Mouse (Mus musculus): ENCODE data around the gene Tlr2.
A peak's percentile ranks its signal among the peaks of the same experiment; 100 is the strongest.
"Not testable (repeated sequence)": the region's sequence is repeated elsewhere in the genome, so short reads cannot be mapped to it uniquely, and the experiment has no call there.

The Tlr2 gene

DNA sequence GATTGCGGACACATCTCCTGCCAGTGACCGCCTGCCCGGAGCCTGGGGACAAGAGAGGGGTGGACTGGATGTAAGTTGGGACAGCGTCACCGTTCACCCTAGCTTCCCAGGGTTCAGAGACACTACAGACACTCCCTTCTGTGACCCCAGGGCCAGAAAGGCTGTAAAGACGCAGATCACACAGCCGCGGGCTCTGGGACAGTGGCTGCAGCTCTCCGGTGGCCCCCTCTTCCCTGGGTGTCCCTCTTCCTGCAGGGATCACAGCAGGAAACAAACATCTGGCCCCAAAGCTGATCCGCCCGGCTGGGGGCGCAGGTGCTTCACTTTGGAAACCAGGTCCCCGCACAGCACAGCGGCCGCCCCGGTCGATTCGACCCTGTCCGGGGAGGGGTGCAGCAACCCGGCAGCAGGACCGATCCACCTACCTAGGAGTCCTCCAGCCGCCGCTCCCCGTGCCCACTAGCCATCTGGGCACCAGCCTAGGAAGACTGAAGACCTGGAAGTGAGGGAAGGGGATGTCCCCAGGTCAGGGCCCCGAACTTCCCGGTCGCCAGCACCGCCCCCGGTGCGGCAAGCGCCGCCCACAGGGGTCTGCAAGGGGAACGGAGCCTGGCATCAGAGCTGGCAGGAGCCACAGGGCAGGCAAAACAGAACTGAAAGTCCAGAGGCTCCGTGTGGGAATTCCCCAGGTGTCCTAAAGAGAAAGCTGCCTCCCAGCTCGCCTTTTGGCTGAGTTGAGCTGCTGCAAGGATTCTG lies at the start of gene Tlr2:
Tlr2 (minus strand) TSS at position 673 of the 756 bp plus-strand sequence.
- peak; percentile 78 for DNase-seq

DNA sequence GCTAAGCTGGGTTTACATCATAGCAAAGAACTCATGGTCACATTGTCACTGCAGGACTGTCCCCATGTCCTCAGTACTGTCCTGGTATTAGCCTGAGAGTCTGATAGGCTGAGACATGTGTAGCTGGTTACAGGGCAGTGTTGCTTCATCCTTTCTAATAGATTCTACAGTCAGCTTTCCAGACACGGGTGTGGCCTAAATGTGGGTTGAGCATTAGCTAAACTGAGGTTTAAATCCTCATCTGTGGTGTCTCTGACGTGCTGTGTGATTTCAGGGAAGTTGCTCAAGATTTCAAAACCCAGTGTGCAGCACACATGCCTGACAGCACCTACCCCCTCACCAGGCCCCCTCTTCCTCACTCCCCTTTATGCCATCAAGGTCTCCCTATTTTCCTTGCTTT lies 43.6 kb upstream of the Tlr2 start:
- DNase-seq = no peak

DNA sequence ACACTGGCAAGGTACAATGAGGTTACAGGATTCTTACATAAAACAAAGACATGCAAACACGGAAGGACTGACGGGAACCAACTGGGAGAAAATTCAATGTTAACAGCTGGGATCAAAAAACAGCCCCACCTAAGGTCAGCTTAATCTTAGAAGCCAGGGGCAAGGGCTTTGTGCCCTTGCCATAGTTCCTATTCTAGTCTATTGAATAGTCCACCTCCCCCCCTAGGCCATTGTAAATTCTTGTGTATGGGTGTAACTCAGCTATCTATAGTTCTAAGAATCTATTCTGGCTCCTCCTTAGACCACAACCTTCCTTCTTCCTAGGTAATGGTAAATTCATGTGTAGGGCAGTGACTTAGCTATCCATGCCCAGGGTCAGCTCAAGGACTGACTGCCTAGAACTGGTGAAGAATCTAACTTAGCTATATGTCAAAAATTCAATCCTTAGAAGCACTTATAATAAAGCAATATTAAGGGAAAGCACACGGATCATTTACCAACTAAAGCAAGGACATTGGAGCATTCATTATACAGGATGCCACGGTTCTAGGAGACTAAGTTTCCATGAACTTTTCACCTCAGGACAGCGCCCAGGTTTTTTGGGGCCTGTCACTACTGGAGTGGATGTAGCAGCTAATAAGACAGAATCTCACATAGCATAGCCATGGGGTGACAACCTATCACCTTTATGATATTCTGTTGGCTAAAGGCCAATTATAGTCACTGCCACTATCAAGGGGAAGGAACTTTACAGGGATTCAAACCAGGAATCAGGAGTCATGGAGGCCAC lies 37.9 kb upstream of the Tlr2 start:
- not testable (repeated sequence) for DNase-seq

DNA sequence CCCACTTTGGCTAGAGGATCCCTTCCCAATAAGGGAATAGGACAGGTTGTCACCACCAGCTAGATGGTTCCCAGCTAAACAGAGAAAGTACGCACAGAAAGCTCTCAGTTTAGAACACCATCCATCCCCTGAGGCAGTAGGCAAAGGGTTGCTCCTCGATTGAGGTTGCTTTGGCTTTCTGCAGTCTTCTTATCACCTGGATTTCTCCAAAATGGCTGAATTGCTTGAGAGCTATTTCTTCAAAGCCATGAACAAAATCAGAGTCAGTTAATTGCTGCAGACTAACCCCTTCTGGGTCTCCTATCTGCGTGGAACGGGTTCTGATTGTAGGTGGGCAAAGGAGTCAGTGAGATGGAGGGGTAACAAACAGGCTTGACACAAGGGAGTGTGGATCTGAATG lies 37.2 kb upstream of the Tlr2 start:
- DNase-seq = no peak

DNA sequence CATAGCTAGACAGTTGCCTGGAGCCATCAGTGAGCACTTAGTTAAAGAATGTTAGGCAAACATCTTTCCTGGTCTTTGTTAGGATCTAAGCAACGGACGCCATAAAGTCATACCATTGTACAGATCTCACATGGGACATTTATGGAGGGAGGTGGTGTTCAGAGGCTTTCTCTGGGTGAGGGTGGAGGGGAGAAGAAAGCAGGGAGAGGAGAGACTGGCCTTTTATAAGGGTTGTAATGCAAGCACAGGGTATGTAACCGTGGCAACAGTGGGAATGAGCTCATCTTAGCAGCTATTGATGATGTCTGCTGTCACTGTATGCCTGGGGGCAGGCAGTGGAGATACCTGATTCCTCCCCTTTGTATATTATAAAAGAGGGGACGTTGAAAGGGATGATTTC lies 34.7 kb upstream of the Tlr2 start:
- DNase-seq = no peak

DNA sequence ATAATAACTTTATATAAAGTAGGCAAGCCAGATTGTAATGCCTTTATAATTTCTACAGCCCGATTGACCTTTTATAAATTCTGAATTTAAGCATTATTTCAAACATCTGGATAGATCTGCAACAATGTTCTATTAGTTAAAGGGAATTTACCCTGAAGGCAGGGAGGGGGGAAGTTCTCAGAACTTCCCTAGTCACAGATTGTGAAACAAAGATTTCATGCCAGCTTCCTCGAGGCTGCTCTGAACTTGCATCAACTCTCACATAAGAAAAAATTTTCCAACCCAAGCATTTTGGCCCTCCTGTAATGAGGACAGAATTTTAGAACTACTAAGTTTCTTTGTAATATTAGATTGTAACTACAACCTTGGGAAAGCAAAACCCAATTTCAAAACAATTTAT lies 33.5 kb upstream of the Tlr2 start:
- DNase-seq = not testable (repeated sequence)

DNA sequence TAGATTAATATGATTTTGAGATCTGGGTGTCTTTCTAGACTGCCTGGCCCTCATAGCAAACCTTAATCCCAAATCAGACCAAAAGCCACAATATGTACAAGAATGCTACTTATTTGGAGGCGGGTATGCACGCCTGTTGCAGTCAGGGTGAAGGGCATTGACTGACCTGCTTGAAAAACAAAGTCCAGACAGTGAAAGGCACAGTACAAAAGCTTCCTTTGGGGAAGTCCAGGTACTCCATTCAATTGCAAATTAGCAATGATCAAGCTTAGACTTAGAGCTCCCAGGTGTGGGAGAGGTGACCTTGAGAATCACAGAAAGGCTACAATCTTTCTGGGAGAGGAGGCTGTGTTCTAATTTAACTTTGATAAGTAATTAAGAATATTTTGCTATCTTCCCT lies 31.3 kb upstream of the Tlr2 start:
- DNase-seq = not testable (repeated sequence)

DNA sequence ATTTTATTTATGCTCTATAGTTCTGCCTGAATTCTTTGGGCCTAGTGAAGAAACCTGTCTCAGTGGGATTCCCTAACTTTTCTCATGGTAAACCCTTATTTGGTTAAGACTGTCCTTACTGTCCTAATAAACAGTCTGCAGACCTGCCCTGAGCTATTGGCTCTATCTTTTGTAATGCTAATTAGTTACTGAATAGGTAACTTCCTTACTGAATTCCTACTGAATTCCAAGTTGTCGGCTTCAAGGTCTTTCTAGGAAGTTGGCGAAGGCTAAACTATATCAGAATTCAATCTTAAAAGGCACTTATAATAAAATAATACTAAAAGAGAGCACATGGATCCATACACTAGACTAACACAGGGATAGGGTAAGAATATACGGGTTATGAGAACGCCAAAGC lies 30.4 kb upstream of the Tlr2 start:
- DNase-seq = not testable (repeated sequence)

DNA sequence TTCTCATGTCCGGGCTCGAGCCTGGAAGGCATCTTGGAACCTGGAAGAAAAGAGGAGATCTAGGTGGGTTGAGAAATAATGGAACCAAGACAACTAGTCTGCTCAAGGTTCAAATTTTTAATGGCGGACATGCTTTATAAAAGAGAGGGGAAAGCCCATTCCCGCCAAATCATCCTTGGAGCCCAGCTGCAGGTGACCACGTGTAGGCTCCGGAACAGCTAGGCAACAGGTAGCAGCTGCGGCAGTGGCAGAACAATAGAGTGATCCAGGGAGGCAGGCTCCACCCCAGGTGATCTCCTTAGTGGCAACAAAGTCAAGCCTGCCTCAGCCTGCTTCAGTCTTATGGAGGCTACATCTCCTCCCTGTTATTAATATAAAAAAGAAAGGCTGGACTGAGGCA lies 30.0 kb upstream of the Tlr2 start:
- DNase-seq = not testable (repeated sequence)

DNA sequence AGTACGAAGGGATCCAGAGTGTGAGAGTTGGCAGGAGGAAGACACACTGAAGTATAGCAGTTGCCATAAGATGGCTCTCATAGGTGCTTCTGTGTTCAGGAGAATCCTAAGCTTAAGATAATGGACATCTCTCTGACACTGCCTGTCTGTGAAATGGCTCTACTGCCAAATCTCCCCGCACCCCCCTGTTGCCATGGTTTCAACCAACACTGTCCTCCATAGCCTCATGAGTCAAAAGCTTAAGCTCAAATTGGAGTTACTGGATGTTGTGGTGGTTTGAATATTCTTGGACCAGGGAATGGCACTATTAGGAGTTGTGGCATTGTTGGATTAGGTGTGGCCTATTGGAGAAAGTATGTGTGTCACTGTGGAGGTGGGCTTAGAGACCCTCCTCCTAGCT lies 28.2 kb upstream of the Tlr2 start:
- no peak for DNase-seq

DNA sequence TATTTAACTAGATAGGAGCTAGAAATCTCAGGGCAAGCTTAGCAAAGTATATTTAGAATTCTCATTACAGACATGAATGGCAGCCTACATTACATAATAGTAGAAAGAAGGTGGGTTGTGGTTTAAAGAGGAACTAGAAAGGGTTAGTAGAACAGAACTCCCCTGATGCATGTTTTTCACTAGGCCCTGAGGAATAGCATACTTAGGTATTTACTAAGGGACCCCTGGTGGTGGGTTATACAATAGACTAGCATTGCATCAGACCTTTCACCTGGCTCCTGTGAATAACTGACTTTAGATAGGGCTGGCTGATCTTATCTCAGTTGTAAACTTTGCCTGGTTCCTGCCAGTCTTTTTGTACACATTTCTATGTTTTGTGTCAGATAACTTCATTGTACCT lies 25.5 kb upstream of the Tlr2 start:
- not testable (repeated sequence) for DNase-seq

DNA sequence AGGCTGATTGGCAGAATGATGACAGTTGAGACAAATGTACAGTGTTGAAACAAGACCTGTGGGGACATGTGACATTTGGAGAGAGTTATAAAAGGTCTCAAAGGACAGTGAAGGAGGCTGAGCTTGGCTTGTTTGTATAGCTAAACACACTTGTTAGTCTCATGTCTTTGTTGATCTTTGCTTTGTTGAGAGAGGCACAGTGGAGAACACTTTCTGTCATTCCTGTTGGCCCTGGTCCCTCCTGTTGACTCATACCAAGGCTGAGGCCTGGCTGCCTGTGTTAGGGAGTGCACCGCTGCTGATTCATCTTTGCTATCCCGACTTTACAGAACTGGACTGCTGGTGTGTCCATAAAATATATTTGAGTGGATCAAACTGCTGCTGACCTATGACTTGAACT lies 23.6 kb upstream of the Tlr2 start:
- DNase-seq = no peak

DNA sequence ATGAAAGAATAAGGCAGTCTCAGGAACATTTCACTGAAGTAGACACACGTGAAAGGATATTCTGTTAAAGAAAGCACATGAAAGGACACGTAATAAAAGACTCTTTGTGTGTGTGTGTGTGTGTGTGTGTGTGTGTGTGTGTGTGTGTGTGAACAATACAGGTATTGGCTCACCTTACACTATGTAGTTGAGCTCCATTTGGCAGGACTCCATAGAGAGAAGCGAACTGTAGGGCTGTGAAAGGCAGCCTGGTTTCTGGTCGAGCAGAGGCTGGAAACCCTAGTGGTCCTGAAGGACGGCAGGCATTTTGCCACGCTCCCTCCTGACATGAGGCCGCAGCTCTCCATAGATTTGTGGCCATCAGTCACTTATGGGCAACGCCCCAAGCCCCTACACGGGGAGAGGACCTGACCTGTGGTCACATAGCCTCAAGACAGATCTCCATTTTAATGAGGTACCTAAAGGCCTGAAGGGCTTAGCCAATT lies 22.5 kb upstream of the Tlr2 start:
- DNase-seq = no peak

DNA sequence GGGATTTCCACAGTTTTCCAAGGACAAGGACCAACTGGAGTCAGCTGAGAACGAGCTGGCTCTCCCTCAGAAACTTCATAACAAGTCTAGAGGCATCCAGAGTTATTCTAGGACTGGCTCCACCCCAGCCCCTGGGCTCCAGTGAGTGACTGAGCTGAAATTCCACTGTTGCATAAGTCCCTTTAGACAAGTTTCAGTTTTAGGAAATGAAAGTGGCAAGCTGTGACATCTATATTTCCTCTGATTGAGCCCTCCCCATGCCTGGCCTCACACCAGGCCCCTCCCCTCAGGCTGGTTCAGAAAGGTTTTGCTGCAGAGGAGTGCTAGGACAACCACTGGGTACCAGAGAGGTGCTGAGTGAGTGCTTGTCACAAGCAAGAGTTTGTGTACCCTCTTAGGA lies 21.4 kb upstream of the Tlr2 start:
- peak; percentile 20 for DNase-seq

DNA sequence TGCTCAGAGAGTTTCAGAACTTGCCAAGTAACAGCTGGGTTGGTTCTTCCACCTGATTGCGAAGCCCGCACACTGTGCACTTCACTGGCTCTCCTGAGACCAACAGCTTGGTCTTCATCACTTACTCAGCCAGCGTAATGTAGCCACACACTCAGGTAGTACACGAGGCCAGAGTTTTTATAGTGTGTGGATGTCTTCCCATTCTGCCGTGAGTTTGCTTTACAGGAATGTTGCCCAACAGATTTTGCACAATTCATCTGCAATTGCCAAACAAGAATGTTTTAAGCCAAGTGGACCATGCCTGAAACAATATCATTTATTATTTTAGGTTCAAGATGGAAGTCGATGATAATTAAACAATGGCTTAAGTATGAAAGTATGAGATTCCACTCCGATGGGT lies 18.0 kb upstream of the Tlr2 start:
- no peak for DNase-seq

DNA sequence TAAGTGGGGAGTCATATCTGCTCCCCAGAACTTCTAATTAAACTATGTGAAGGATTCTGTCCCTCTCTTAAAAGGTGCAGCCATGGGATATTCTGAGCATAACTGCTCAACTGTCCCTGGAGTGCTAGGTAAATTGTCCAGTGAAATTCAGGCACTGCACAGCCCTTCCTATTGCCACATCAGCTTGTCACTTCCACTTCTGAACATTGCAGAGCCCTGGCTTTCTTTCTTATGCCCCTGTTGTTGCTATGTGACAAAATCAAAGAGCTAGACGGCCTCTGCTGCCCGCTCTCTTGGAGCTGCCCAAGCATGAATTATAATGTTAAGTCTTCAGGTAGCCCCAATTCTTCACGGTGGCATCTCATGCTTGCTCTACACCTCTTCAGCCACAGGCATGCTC lies 17.5 kb upstream of the Tlr2 start:
- no peak for DNase-seq

DNA sequence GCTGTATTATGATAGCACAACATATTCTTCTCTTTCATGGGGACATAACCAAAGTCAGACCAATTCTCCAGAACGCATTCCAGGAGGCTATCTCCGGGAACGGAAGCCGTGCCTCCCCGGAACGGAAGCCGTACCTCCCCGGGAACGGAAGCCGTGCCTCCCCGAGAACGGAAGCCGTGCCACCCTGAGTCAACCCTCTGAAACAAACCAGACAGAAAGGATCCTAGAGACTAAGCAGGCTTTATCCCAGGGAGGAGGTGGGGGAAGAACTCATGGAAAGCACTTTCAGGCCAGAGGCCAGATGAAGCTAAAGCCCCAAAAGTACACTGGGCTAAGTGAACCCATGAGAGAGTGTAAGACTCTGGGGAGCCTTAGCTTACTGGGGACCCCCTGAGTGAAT lies 16.1 kb upstream of the Tlr2 start:
- DNase-seq = no peak

DNA sequence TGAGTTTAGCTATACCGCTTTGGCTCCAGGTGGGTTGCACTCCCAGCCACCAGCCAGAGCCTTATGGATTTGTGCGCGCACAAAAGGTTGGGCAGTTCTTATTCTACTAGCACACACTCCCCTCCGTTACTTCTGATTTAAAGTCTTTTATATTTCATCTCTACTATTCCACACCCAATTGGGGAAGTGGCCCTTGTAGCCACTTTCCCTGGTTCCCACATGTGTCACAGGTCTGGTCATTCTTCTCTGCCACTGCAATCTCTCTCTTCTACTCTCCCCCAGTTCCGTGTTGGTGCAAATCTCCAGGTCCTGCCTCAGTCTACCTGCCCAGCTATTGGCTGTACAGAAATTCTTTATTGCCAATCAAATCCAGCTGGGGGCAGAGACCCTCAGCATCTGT lies 14.1 kb upstream of the Tlr2 start:
- DNase-seq = no peak

DNA sequence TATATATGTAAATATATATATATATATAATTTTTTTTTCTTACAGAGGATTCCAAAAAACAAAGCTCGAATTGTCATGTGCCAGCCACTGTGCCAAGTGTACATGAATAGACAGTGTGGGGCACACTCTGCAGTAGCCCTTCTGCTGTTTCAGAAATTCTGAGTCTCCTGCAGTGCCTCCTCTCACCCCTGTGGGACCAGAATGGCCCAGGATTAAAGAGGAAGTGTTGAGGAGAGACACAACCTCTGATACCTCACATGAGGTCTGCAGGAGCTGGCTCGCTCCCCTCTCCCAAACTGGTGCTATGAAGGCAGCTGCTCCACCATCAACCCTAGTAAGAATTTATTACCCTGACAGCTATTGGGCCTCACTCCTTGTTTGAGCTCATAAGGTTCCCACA lies 7.8 kb upstream of the Tlr2 start:
- no peak for DNase-seq

DNA sequence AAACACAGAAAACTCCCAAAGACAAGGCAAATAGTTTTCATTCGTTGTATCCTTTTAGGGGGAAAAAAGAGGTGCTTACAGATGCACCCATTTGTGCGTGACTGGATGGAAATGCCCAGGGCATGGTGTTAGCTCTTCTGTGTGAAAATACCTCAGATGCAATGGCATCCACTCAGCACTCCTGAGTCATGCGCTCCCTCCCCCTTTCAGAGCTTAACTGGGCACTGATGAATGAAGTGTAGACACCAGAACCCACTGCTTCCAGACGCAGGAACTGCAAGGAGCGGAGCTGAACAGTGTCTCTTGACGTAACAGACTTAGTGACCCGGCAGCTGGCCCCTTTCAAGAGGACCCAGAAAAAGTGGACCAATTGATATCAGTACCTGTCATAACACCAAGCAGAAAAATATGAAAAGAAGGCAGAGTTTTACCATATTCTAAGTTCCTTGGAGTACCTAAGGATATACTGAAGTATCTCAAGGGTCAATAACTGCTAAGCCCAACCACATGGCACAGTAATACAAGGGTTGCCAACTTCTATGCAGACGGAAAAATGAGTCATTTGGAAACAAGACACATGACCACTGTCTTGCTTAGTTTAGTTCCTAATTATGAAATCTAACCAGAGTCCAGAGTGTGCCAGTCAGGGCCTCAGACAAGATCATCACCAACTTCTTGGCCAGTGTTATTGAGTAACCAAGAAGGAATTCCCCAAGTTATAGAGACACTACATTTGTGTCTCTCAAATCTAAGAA lies 3.4 kb upstream of the Tlr2 start:
- DNase-seq = no peak

DNA sequence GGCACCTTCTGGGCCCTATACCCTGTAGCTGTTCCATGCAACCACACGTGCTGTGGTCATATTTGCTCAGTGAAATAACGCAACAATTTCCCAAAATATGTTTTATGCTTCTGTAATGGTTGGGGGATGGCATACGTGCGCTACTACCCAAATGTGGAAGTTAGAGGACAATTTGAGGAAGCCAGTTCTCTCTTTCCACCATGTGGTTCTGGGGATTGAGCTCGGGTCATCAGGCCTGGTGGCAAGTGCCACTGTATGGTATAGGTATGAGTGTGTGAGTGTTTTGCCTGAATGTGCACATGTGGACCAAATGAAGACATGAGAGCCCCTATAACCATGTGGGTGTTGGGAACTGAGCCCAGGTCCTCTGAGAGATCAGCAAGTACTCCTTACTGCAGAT lies 2.1 kb downstream of the Tlr2 start:
- DNase-seq = no peak

DNA sequence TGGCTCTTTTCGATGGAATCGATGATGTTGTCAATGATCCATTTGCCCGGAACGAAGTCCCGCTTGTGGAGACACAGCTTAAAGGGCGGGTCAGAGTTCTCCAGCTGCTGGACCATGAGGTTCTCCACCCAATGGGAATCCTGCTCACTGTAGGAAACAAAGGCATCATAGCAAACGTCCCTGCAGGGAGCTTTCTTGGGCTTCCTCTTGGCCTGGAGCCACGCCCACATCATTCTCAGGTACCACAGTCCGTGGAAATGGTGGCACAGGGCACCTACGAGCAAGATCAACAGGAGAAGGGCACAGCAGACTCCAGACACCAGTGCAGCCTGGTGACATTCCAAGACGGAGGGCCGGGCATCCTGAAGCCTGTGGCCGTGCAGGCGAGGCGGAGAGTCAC lies 4.9 kb downstream of the Tlr2 start:
- no peak for DNase-seq

DNA sequence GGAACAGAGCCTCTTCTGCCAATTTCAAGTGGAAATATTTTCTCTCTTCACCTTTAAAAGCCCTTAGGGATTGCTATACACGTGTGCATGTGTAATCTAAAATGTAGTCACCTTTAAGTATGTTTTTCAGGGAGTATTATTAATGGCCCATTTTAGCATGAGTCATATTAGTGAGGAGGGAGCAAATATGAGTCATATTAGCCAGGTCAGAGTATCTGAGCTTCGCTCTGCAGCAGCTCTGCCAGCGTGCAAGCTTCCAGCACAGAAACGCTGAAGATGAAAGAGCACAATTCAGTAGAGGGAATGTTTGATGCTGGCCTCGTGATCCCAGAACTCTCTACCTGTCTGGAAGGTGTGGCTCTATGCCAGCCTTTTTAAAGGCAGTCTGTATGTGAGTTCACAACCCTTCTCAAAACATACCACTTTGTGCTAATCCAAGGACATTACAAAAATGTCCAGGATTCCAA lies 13.4 kb downstream of the Tlr2 start:
- no peak for DNase-seq

DNA sequence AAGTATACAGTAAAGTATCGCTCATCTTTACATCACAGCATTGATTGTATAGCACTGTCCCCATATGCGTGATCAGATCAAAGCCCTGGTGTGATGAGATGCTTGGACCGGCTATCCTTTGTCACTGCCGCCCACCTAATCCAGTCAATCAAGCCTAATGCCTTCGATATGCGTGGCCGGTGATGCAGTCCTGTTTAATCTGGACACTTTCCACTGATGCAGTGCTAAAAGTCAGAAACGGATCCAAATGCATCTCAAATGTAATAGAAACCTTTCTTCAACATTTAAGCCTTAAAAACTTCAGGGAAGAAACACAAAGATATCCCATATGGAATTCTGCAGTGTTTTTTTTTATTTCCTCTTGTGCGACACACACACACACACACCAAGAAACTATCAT lies 13.9 kb downstream of the Tlr2 start:
- no peak for DNase-seq
